In the genomic region with DNA sequence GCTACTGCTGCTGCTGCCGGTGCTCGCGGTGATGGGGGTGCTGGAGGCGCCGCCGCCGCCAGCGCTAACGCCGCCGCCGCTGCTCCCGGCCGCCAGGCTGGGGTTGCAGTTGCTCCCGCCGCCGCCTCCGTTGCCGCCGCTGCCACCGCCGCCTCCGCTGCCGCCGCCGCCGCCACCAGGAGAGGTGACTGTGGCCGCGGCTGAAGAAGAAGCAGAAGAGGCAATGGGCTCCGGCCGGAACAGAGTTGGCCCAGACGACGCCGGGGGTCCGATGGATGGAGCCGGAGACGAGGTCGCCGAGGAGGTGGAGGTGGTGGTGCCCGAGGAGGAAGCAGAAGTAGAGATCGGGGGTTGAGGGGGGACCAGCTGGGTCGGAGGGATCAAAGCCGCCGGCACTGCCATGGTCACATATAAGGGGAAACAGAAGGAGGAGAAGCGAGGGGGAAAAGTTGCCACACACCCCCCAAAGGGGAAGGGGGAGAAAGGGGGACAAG, we compare ENCODE assay signal across 8 mouse cellular contexts. TPM values are rescaled to one million over a fixed set of nuclear protein-coding genes. Genes with fewer than 3 reads are reported as not detected.
DNase-seq lines count a peak whose midpoint lies in the region; ATAC-seq and TF ChIP-seq lines count a peak whose summit lies in the region.

No protein-coding gene starts in this region.

- H3K4me2 ChIP-seq in lung, embryonic 15.5 days: peak overlapping the region; percentile 90

- under 1% methylated on average over 45 of the region's 45 CpGs for WGBS in heart, embryonic 10.5 days
- under 1% methylated on average over 44 of the region's 45 CpGs for WGBS in lung, embryonic 15.5 days
- under 1% methylated on average over 45 of the region's 45 CpGs for WGBS in olfactory bulb, adult 2 months

- TF ChIP-seq CTCF in gastrocnemius, adult 2 months (IDR thresholded peaks at IDR 0.05): no peak
- no peak for TF ChIP-seq CTCF in olfactory bulb, adult 2 months (IDR thresholded peaks at IDR 0.05; ENCODE audit: insufficient read depth, low read depth, low read length)

- peaks cover 3% of the 10 kb centered on the region; the same call in 1 of the 2 replicates for H3K4me1 ChIP-seq in heart, embryonic 10.5 days
- H3K4me1 ChIP-seq in lung, embryonic 15.5 days: no peaks in the 10 kb centered on the region
- peaks cover 4% of the 10 kb centered on the region; the same call in 1 of the 2 replicates for H3K4me1 ChIP-seq in olfactory bulb, adult 2 months (ENCODE audit: control insufficient read depth, insufficient read depth, low read length)

- peak overlapping the region; percentile 82 for H3K4me3 ChIP-seq in gastrocnemius, adult 2 months
- H3K4me3 ChIP-seq in heart, embryonic 10.5 days: peak overlapping the region; percentile 88
- H3K4me3 ChIP-seq in lung, embryonic 15.5 days: peak overlapping the region; percentile 85
- H3K4me3 ChIP-seq in olfactory bulb, adult 2 months (ENCODE audit: insufficient read depth, low read depth, low read length): peak overlapping the region; percentile 67

- H3K27ac ChIP-seq in gastrocnemius, adult 2 months: peak overlapping the region; percentile 86
- H3K27ac ChIP-seq in heart, embryonic 10.5 days: peak overlapping the region; percentile 94
- peak overlapping the region; percentile 88 for H3K27ac ChIP-seq in lung, embryonic 15.5 days
- no peak overlapping the region for H3K27ac ChIP-seq in olfactory bulb, adult 2 months (ENCODE audit: insufficient read depth, low read depth, low read length)

- H3K27me3 ChIP-seq in heart, embryonic 10.5 days (ENCODE audit: insufficient read depth, poor library complexity, severe bottlenecking): no peaks in the 10 kb centered on the region
- H3K27me3 ChIP-seq in lung, embryonic 15.5 days: no peaks in the 10 kb centered on the region

- TF ChIP-seq POLR2A in olfactory bulb, adult 2 months (IDR thresholded peaks at IDR 0.05; ENCODE audit: insufficient read depth, low read depth, low read length): no peak

- DNase-seq in gastrocnemius, adult 2 months: peak; percentile 42
- DNase-seq in gastrocnemius, adult 8-10 months (ENCODE audit: low spot score in 2 of 2): no peak
- DNase-seq in embryo, embryonic 10.5 days (ENCODE audit: low spot score): peak; percentile 59
- peak; percentile 73 for DNase-seq in heart, embryonic 10.5 days (ENCODE audit: low spot score)
- peak; percentile 17 to 40 for DNase-seq in kidney, adult 8-10 months
- peak; percentile 10 for DNase-seq in urinary bladder, postnatal 10 days (ENCODE audit: low spot score)

- peak; percentile 11; the same call in 1 of the 2 replicates for ATAC-seq in lung, embryonic 15.5 days (ENCODE audit: borderline replicate concordance, extremely low read depth, low FRiP score, low TSS enrichment)

- H3K9me3 ChIP-seq in heart, embryonic 10.5 days: no peaks in the 10 kb centered on the region
- no peaks in the 10 kb centered on the region for H3K9me3 ChIP-seq in lung, embryonic 15.5 days

- no peaks in the 10 kb centered on the region for H3K36me3 ChIP-seq in heart, embryonic 10.5 days
- H3K36me3 ChIP-seq in lung, embryonic 15.5 days: no peaks in the 10 kb centered on the region

- intact Hi-C loops in gastrocnemius, adult 2 months (cut with DNase I): no loop called here

- H3K9ac ChIP-seq in lung, embryonic 15.5 days: peak overlapping the region; percentile 78

RNA-seq across cellular contexts. Expression of a gene that starts 0.6 kb away (rescaled TPM):
- 1 to 10 TPM; 2.5 to 4.3 TPM for total RNA-seq in gastrocnemius, adult 2 months (2021)
- 1 to 10 TPM; 1.2 to 3.2 (median 2.2) TPM for total RNA-seq in gastrocnemius, adult 8-10 months (2022)
- 3.4 and 4.0 TPM in 2 replicates for polyA plus RNA-seq in heart, embryonic 10.5 days (2016; fragmentation: Nextera tagmentation; extraction: Ambion mirVana)
- 7.0 and 7.7 TPM in 2 replicates for polyA plus RNA-seq in lung, embryonic 15.5 days (2015; fragmentation: Nextera tagmentation; extraction: Ambion mirVana)
- polyA plus RNA-seq in olfactory bulb, adult 2 months (2012; ENCODE audit: insufficient read depth, insufficient read length, low replicate concordance, missing spikeins): not detected in 2 replicates

Comparison
In these comparisons a context has a peak if more than half of its experiments do, and no peak if none do; other contexts are left out.
1. DNase-seq: peak in gastrocnemius, adult 2 months (single experiment), embryo, embryonic 10.5 days (single experiment), heart, embryonic 10.5 days (single experiment), kidney, adult 8-10 months (2 of 2) and urinary bladder, postnatal 10 days (single experiment); none in gastrocnemius, adult 8-10 months (0 of 2).
2. Peak in every context shown above with its lines, with median percentiles within 50 percentile points of each other: H3K4me3 ChIP-seq.